Mouse (Mus musculus) embryonic stem cell, embryonic (primary cell): ENCODE results near the gene Insr.
"Not testable (repeated sequence)": the region's sequence is repeated elsewhere in the genome, so short reads cannot be mapped to it uniquely, and the experiment has no call there.

Experiments
- CTCF ChIA-PET, 4 experiments: fragments of 300-600 bp in 2 of 4; fragments of 350-600 bp in 2 of 4; sonication (Branson Sonifier 250); formaldehyde crosslinking; loops; one replicate each; lab custom pipeline; 2022; ENCODE audit warnings: inconsistent platforms in 2 of 4; lab: Charles Lee
- POLR2A ChIA-PET, 4 experiments: fragments of 300-600 bp in 2 of 4; fragments of 350-600 bp in 2 of 4; sonication (Branson Sonifier 250); formaldehyde crosslinking; loops; one replicate each; lab custom pipeline; 2022; ENCODE audit warnings: antibody characterized with exemption in 4 of 4, inconsistent platforms in 1 of 4; lab: Charles Lee

Insr gene

DNA sequence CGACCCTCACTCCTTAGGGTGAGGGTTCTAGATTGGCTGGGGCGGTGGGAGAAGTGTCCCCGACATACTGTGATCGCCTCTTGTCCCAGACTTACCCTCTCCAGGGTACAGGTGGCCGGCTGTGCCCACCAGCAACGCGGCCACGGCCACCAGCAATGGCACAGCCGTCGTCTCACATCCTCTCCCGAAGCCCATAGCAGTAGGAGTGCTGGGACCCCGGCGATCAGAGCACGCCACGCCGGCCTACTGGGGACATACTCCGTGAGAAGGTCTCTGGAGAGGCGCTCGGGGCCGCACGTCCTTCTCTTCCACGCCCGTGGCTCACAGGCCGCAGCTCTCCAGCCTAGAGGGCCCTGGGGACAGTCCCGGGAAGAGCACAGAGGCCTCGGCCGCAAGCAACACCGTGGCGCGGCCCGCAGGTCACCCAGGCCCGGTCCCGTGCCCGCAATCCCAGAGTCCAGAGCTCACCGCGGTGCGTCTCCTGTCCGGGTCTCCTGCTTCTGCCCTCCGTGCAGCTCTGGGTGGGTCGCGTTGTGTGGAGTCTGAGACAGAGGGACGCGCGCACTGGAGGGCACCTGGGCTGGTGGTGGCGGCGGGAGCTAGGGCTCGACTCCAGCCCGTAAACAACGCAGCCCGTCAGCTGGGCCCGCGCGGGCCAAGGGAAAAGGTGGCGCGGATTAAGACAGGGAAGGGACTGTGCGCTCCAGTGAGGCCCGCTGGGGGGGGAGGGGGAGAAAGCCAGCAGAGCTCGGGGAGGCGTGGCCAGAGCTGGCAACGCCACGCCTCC is at the start of gene Insr:
Gene Insr (minus strand): TSS at position 684 of the 787 bp plus-strand sequence.
- ChIA-PET CTCF (interaction anchor here (0.5 to 1.9 kb wide), 14 partner anchors 22 to 397 kb away, joined by 3 to 9 read pairs (median 3); partner anchors contain the start of genes Fcor (in 3 of the 4) and Trappc5 (in 1 of the 4)), POLR2A (interaction anchor here (0.6 to 2.2 kb wide), 32 partner anchors 8 to 397 kb away, joined by 3 to 40 read pairs (median 4); partner anchors contain the start of genes A430078G23Rik (in 1 of the 4), Arhgef18 (in 1 of the 4), Pnpla6 (in 1 of the 4) and Trappc5 (in 1 of the 4))

DNA sequence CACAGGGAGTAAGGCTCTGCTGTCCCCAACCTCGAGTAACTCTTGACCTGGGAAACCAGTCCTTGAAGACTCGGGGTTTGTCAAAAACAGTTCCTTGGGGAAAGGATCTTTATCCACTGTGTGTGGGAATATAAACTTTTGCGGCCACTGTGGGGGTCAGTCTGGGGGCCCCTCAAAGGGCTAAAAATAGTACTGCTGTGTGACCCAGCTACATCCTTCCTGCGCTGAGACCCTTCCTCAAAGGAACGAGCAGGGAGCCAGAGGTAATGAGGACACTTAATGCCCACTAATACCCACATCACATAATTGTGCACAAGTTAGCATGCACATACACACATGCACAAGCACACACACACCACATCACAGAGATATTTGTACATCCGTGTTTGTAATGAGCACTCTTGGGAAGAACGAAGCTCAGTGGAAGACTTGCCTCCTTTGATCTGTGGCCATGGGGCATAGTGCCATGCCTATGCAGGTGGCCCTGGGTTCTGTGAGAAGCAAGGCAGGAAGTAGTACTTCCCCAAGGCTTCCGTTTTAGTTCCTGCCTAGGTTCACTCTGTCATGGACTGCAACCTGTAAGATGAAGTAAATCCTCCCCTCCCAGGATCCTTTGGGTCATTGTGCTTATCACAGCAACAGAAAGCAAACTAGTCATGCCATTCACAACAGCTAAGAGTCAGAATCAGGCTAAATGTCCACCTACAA is 48.3 kb upstream of the Insr start:
- ChIA-PET CTCF (interaction anchor here in 1 of 4 experiments (1.5 kb wide), 1 partner anchor 10 kb away, joined by 4 read pairs; no protein-coding TSS in a partner anchor), POLR2A (interaction anchor here in 1 of 4 experiments (1.2 kb wide), 1 partner anchor 75 kb away, joined by 3 read pairs; no protein-coding TSS in a partner anchor)

DNA sequence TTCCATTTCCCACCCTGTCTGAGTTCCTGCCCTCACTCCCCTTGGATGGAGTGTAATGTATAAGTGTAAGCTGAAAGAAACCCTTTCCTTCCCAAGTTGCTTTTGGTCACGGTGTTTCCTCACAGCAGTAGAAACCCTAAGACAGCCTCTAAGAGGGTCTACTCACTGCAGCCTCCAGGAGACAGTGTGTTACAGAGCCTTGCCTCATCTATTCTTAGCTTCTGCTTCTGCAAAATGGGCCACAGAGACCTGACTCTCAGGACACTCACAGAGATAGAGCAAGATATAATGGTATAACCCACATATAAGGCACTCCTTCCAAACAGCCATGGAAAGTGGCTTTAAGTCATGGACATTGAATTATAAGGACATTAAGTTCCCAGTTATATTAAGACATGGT is 47.6 kb upstream of the Insr start:
- POLR2A ChIA-PET: interaction anchor here in 1 of 4 experiments (1.2 kb wide), 1 partner anchor 74 kb away, joined by 3 read pairs; no protein-coding TSS in a partner anchor
- CTCF ChIA-PET: interaction anchor here in 1 of 4 experiments (1.5 kb wide), 1 partner anchor 10 kb away, joined by 4 read pairs; no protein-coding TSS in a partner anchor

DNA sequence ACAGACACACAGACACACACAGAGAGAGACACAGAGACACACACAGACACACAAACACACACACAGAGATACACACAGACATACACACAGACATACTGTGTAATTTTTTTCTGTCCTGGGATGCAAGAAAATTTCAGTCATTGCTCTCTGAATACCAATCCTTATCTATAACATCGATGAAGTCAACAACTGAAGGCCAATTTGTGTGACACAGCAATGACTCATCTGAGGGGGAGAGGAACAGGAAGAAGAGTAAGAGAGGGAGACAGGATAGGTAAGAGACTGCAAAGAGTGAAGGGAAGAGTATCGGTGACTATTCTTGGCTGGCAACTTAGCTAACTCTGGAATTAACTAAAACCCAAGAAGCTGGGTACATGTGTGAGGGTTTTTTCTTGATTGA is 44.8 kb upstream of the Insr start:
- POLR2A ChIA-PET: interaction anchor here in 1 of 4 experiments (0.6 kb wide), 1 partner anchor 124 kb away, joined by 3 read pairs; no protein-coding TSS in a partner anchor
- CTCF ChIA-PET: interaction anchor here in 2 of 4 experiments (0.6 to 0.7 kb wide), 2 partner anchors 16 to 143 kb away, joined by 3 to 6 read pairs; no protein-coding TSS in a partner anchor

DNA sequence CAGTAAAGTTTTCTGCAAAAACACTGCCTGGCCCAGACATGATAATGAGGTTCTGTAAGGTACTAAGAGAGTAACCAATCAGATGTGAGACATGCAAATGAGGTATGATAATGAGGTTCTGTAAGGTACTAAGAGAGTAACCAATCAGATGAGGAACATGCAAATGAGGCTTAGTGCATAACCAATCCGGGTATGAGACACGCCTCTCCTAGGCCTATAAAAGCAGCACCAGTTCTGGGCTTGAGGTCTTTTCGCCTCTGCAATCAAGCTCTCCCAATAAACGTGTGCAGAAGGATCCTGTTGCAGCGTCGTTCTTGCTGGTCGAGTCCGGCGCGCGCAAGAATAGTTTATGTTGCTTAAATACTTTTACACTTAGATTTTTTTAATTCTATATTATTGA is 39.9 kb upstream of the Insr start:
- CTCF ChIA-PET: interaction anchor here in 1 of 4 experiments (0.6 kb wide), 1 partner anchor 177 kb away, joined by 3 read pairs; no protein-coding TSS in a partner anchor
- POLR2A ChIA-PET: not testable (repeated sequence)

DNA sequence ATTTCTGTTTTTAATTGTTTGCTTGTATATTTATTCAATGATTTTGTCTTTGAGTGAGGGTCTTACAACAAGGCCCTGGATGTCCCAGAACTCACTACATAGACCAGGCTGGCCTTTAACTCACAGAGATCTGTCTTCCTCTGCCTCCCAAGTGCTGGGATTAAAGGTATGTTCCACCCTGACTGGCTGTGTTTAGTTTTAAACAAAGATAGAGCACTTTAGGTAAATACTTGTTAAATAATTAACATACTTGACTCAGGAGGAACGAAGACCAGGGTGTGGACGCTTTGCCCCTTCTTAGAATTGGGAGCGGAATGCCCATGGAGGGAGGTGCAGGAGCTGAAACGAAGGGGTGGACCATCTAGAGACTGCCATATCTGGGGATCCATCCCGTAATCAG is 37.2 kb upstream of the Insr start:
- ChIA-PET CTCF (no interaction called here), POLR2A (no interaction called here)

DNA sequence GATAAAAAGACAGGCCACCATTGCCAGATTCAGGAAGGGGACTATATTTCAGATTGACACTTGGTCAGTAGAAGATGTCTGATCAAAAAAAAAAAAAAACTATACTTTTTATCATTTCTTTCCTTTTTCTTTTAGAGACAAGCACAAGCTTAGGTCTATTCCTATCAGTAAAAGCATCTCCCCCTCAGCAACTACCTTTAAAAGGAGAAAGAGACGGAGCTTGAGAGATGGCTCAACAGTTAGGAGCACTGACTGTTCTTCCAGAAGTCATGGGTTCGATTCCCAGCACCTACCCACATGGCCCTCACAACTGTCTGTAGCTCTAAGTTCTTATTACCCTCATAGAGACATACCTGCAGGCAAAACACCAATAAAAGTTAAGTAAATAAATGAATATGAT is 34.9 kb upstream of the Insr start:
- POLR2A ChIA-PET: interaction anchor here in 2 of 4 experiments (0.6 to 1.1 kb wide), 2 partner anchors 35 kb away, joined by 3 to 4 read pairs; no protein-coding TSS in a partner anchor
- CTCF ChIA-PET: interaction anchor here in 2 of 4 experiments (1.1 to 1.3 kb wide), 2 partner anchors 23 kb away, joined by 3 to 4 read pairs; no protein-coding TSS in a partner anchor

DNA sequence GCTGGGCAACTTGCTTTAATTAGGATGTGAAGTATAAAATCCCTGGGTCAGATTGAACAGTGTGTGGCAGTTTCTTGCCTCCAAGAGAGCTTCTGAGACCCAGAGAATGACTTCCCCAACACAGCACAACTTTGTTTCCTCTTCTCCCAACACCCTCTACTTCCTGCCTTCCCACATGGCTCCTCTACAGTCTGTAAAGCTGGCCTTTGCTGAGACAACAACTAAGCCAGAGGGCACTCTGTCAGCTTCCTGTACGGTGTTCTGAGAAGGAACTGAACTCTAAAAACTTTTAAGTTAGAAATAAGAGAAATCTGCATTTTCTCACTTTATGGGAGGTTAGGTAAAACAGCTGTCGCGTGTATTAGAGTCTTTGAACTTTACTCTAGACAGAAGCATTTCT is 34.4 kb upstream of the Insr start:
- CTCF ChIA-PET: interaction anchor here in 2 of 4 experiments (1.1 to 1.3 kb wide), 2 partner anchors 23 kb away, joined by 3 to 4 read pairs; no protein-coding TSS in a partner anchor

DNA sequence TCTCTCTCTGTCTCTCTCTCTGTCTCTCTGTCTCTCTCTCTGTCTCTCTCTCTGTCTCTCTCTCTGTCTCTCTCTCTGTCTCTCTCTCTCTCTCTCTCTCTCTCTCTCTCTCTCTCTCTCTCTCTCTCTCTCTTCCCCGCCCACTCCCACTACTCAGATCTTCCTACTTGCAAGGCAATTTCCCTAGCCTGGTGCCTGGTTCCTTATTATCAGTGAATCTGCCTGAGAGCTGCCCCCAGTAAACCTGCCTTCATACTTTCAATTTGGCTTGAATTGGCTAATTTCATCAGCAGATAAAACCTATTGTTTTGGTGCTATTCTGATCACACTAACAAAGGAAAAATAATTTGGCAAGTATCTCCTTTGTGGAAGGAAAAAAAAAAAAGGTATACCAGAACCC is 34.0 kb upstream of the Insr start:
- CTCF ChIA-PET, POLR2A ChIA-PET: not testable (repeated sequence)

More for the DNA sequence above, 34.4 kb upstream of the Insr start:
- POLR2A ChIA-PET: interaction anchor here in 1 of 4 experiments (1.1 kb wide), 1 partner anchor 34 kb away, joined by 4 read pairs; no protein-coding TSS in a partner anchor

DNA sequence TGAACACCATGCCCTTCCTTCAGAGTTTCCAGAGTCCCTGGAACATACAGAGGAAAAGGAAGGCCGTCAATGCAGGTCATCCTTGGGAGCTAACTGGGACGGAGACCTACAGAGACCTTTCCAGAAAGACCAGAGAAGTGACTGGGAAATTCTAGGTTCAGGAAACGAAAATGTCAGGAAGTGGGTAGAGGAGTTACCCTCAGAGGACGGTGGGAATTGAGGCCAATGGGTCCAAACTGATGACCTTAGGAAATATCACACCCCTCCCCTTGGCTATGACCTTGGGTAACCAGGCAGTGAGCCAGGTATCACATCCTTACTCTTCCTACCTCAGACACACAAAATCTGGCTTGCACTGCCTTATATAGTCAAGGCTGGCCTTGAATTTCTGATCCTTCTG is 32.1 kb upstream of the Insr start:
- POLR2A ChIA-PET: no interaction called here

DNA sequence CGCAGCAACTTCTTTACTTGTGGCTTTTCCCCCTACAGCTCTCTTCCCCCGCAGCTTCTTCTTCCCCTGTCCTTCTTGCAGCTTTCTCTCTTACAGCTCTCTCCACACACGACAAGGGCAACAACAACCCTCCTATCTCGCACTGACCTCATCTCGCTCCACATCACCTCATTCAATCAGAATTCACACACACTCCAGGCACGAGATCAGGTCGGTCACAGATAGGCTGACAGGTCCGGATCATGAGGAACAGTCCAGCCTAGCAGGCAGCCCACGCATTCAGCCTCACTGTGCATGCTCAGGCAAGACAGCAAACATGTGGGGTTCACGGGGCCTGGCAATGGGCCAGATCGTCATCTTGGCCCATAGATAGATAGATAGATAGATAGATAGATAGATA is 30.2 kb upstream of the Insr start:
- ChIA-PET CTCF (no interaction called here), POLR2A (no interaction called here)

More for the DNA sequence above, 32.1 kb upstream of the Insr start:
- CTCF ChIA-PET: no interaction called here

DNA sequence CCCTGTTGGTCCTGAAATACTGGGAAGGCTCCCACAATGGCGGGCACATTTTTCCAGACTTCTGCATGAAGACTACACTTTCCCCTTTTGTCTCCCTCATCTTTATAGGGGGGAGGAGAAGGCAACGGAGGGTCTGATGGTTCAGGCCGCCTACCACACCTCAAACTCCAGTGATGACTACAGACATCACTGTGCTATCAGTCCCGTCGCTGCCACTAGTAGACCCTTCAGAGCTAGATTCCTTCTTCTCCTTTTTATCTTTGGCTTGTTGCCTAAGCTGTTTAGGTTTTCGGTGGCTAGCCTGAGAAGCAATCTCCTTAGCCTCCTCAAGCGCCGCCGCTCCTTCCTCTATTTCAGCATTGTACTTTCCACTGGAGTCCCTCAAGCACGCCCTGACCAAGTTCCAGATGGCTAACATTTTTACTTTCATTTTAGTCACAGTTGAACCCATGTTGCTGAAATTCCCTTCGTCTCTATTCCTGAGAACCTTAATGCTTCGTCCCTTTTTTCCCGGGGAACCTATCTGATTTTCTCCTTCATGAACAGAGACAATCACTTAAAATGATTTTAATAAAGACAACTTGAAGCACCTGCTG is 28.9 kb upstream of the Insr start:
- ChIA-PET POLR2A (interaction anchor here in 1 of 4 experiments (0.6 kb wide), 1 partner anchor 49 kb away, joined by 4 read pairs; no protein-coding TSS in a partner anchor), CTCF (interaction anchor here in 1 of 4 experiments (0.7 kb wide), 1 partner anchor 16 kb away, joined by 6 read pairs; no protein-coding TSS in a partner anchor)

DNA sequence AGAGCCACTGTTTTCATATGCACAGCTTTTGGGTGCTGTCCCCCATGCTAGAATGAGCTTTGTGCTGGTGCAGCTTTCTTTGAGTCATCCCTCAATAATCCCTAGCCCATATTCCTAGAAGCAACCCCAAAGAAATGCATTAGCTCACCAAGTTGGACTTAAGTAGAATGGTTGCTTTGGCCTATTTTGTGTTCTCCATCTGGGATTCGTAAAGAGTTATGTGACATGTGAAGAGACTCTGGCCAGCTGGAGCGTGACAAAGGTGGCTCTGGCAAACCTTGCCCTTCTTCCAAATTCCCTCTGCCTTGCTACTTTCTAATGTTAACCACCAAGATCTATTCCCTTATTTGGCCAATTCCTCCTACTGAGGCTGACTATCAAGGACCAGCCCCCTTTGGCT is 22.7 kb upstream of the Insr start:
- ChIA-PET POLR2A (interaction anchor here in 1 of 4 experiments (1.0 kb wide), 1 partner anchor 23 kb away, joined by 3 read pairs; the partner anchor contains the start of gene Insr), CTCF (interaction anchor here in 1 of 4 experiments (1.5 kb wide), 1 partner anchor 34 kb away, joined by 4 read pairs; no protein-coding TSS in a partner anchor)

DNA sequence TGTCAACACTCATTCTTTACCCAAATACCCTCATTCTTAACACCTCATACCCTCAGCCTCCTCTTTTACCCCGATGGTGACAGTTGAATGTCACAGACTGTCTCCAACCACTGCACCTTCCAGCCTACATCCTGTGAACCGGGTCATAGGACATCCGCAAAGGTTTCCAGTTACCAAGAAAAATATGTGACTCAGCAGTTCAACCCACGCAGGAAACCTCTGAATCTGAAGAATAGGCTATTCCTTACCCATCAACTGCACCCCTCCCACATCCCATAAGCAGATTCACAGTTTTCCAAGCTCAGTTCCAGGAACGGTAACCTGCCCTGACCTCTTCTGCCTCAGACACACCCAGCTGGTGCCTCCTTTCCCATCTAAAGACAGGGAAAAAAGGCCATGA is 19.9 kb upstream of the Insr start:
- ChIA-PET CTCF (no interaction called here), POLR2A (interaction anchor here in 1 of 4 experiments (1.0 kb wide), 1 partner anchor 14 kb away, joined by 3 read pairs; no protein-coding TSS in a partner anchor)

DNA sequence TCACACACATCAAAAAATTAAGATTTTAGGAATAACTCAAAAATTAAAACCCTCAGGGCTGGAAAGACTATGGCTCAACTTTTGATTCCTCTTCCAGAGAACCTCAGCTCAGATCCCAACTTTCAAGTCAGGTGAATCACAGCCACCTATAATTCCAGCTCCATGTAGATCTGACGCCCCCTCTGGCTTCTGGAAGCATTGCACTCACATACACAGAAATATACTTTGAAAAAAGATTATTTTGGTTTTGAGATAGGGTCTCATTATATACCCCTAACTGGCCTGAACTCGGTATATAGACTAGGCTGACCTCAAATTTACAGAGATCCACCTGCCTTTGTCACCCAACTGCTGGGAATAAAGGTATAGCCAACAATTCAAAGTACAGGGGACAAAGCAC is 6.4 kb upstream of the Insr start:
- ChIA-PET CTCF (interaction anchor here in 1 of 4 experiments (0.5 to 0.9 kb wide), 2 partner anchors 43 to 51 kb away, joined by 4 read pairs; no protein-coding TSS in a partner anchor), POLR2A (interaction anchor here in 1 of 4 experiments (1.2 kb wide), 1 partner anchor 34 kb away, joined by 3 read pairs; no protein-coding TSS in a partner anchor)

DNA sequence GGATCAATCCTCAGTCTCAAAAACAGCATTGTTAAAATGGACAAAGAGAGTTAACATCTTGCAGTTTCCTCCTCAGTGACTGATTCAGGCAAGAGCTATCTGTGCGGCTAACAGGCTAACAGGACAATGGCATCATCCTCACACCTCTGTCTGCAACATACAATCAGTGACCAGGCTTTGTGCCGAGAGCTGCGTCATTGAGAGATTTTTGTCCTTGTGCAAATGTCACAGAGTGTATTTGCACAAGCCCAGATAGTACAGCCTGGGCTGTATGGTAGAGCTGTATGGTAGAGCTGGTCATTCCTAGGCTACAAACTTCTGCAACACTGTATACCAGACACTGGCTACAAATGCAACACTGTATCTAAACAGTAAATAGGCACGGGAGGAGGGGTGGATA is 5.2 kb upstream of the Insr start:
- CTCF ChIA-PET: no interaction called here
- POLR2A ChIA-PET: interaction anchor here in 2 of 4 experiments (0.6 to 1.2 kb wide), 5 partner anchors 14 to 103 kb away, joined by 3 read pairs; no protein-coding TSS in a partner anchor

DNA sequence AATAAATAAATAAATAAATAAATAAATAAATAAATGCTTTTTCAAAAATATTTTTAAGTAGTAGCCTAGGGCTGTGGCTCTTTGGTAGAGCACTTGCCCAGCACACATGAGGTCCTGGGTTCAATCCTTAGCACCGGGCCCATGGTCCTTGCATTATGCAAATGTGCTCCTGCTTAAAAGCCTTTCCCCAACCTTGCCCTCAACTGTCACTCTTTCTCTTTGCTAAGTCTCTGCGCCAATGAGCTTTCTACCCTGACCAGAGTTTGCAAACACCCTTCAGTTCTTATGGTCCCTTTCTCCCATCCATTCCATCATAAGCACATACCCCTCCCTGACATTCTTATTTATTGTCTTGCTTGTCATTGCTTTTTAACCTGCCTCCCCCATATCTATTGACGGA is 1.9 kb upstream of the Insr start:
- ChIA-PET CTCF (no interaction called here), POLR2A (no interaction called here)
